Mouse (Mus musculus) MEL (cell line): Measurements from ENCODE around the gene Syt2. TPM values are rescaled to one million over a fixed set of nuclear protein-coding genes. Genes with fewer than 3 reads are reported as not detected.

ENCODE experiments used
- DNase-seq: peaks from one replicate; pipeline ENCODE4 v3.0.0; 2011; ENCODE audit warnings: low read depth, low spot score
- H3K27ac ChIP-seq: 2 replicates; pipeline ENCODE4 v1.5.1; 2012; ENCODE audit warnings: low read depth, mild to moderate bottlenecking, control low read depth, low read length, moderate library complexity; ENCODE audit not compliant: control insufficient read depth
- H3K27me3 ChIP-seq, 2 experiments: fragments of 150-350 bp in 1 of 2; sonication (generic) in 1 of 2; 2 replicates each; pipeline ENCODE4 v1.6.1; 2012; ENCODE audit warnings: low read length in 2 of 2, mild to moderate bottlenecking in 2 of 2, improper control_type of control experiment in 1 of 2, moderate library complexity in 1 of 2; ENCODE audit not compliant: insufficient read depth in 2 of 2, control insufficient read depth in 1 of 2
- H3K36me3 ChIP-seq, 2 experiments: 2 replicates each; pipeline ENCODE4 v1.6.1; 2012 to 2014; ENCODE audit warnings: low read length in 2 of 2, improper control_type of control experiment in 1 of 2, inconsistent platforms in 1 of 2, mild to moderate bottlenecking in 1 of 2; ENCODE audit not compliant: insufficient read depth in 2 of 2, control insufficient read depth in 1 of 2
- H3K4me1 ChIP-seq, 2 experiments: fragments of 150-350 bp in 1 of 2; sonication (generic) in 1 of 2; 2 replicates each; pipeline ENCODE4 v1.6.1; 2012; ENCODE audit warnings: low read length in 2 of 2, improper control_type of control experiment in 1 of 2, mild to moderate bottlenecking in 1 of 2; ENCODE audit not compliant: insufficient read depth in 2 of 2, control insufficient read depth in 1 of 2
- H3K4me3 ChIP-seq, 2 experiments: fragments of 150-350 bp in 1 of 2; sonication (generic) in 1 of 2; 2 replicates each; pipeline ENCODE4 v1.5.1; 2012; ENCODE audit warnings: low read depth in 2 of 2, low read length in 2 of 2, mild to moderate bottlenecking in 2 of 2, moderate library complexity in 2 of 2, control low read depth in 1 of 2, improper control_type of control experiment in 1 of 2; ENCODE audit not compliant: control insufficient read depth in 1 of 2, insufficient read depth in 1 of 2
- H3K79me2 ChIP-seq: 2 replicates; pipeline ENCODE4 v1.6.1; 2012; ENCODE audit warnings: mild to moderate bottlenecking, low read length, moderate library complexity; ENCODE audit not compliant: control insufficient read depth, poor library complexity, insufficient read depth
- H3K9ac ChIP-seq: 2 replicates; pipeline ENCODE4 v1.6.1; 2012; ENCODE audit warnings: low read depth, mild to moderate bottlenecking, control low read depth, low read length, moderate library complexity; ENCODE audit not compliant: control insufficient read depth, poor library complexity, severe bottlenecking
- H3K9me3 ChIP-seq: fragments of 150-350 bp; sonication (generic); replicated peaks from 2 replicates; pipeline ENCODE4 v1.6.1; 2012; ENCODE audit warnings: mild to moderate bottlenecking, low read length, improper control_type of control experiment, moderate library complexity; ENCODE audit not compliant: insufficient read depth
- CHD1 ChIP-seq: IDR thresholded peaks from 2 replicates; pipeline ENCODE4 v1.6.1; 2012; ENCODE audit warnings: low read depth, mild to moderate bottlenecking, inconsistent platforms, low read length, improper control_type of control experiment
- CHD2 ChIP-seq: IDR thresholded peaks from 2 replicates; pipeline ENCODE4 v1.6.1; 2011; ENCODE audit warnings: low read length, improper control_type of control experiment
- CTCF ChIP-seq, 3 experiments: IDR thresholded peaks in 2 of 3; conservative IDR thresholded peaks in 1 of 3; 2 replicates each; pipeline ENCODE4 v1.5.1; 2011 to 2012; ENCODE audit warnings: low read length in 3 of 3, low read depth in 2 of 3, mild to moderate bottlenecking in 2 of 3, improper control_type of control experiment in 1 of 3, inconsistent platforms in 1 of 3, mixed read lengths in 1 of 3, moderate library complexity in 1 of 3; ENCODE audit not compliant: control insufficient read depth in 1 of 3, insufficient read depth in 1 of 3, poor library complexity in 1 of 3, severe bottlenecking in 1 of 3
- ELF1 ChIP-seq: IDR thresholded peaks from 2 replicates; pipeline ENCODE4 v1.6.1; 2014; ENCODE audit warnings: low read depth, mild to moderate bottlenecking, inconsistent platforms, low read length, improper control_type of control experiment, moderate library complexity
- GABPA ChIP-seq: IDR thresholded peaks from 2 replicates; pipeline ENCODE4 v1.6.1; 2012; ENCODE audit warnings: low read depth, mild to moderate bottlenecking, inconsistent platforms, low read length, improper control_type of control experiment, moderate library complexity
- GATA1 ChIP-seq: IDR thresholded peaks from 2 replicates; pipeline ENCODE4 v1.6.1; 2011; ENCODE audit warnings: low read depth, low read length, improper control_type of control experiment
- KAT2A ChIP-seq: conservative IDR thresholded peaks from 2 replicates; pipeline ENCODE4 v1.6.1; 2012; ENCODE audit warnings: low read depth, low read length, improper control_type of control experiment, inconsistent platforms
- MAX ChIP-seq: IDR thresholded peaks from 2 replicates; pipeline ENCODE4 v1.6.1; 2011; ENCODE audit warnings: low read length, improper control_type of control experiment
- MAZ ChIP-seq: IDR thresholded peaks from 2 replicates; pipeline ENCODE4 v1.6.1; 2012; ENCODE audit warnings: low read depth, mild to moderate bottlenecking, inconsistent platforms, low read length, improper control_type of control experiment
- MYC ChIP-seq: IDR thresholded peaks from 2 replicates; pipeline ENCODE4 v1.6.1; 2011; ENCODE audit warnings: low read depth, mild to moderate bottlenecking, low read length, improper control_type of control experiment, moderate library complexity
- NRF1 ChIP-seq: IDR thresholded peaks from 2 replicates; pipeline ENCODE4 v1.6.1; 2014; ENCODE audit warnings: low read depth, mild to moderate bottlenecking, inconsistent platforms, low read length, improper control_type of control experiment, moderate library complexity; ENCODE audit not compliant: poor library complexity, insufficient read depth, severe bottlenecking
- POLR2A ChIP-seq, 2 experiments: IDR thresholded peaks; 2 replicates each; pipeline ENCODE4 v1.6.1; 2011 to 2012; ENCODE audit warnings: low read length in 2 of 2, mild to moderate bottlenecking in 2 of 2, control low read depth in 1 of 2, improper control_type of control experiment in 1 of 2, low read depth in 1 of 2, moderate library complexity in 1 of 2; ENCODE audit not compliant: control insufficient read depth in 1 of 2, insufficient read depth in 1 of 2, poor library complexity in 1 of 2
- RCOR1 ChIP-seq: IDR thresholded peaks from 2 replicates; pipeline ENCODE4 v1.6.1; 2012; ENCODE audit warnings: low read depth, mild to moderate bottlenecking, inconsistent platforms, low read length, improper control_type of control experiment
- TAL1 ChIP-seq: IDR thresholded peaks from 2 replicates; pipeline ENCODE4 v1.6.1; 2012; ENCODE audit warnings: mild to moderate bottlenecking, inconsistent platforms, low read length, moderate library complexity, mixed read lengths
- UBTF ChIP-seq: IDR thresholded peaks from 2 replicates; pipeline ENCODE4 v1.6.1; 2012; ENCODE audit warnings: low read depth, mild to moderate bottlenecking, inconsistent platforms, low read length, improper control_type of control experiment, moderate library complexity, borderline replicate concordance; ENCODE audit not compliant: insufficient read depth
- USF1 ChIP-seq: IDR thresholded peaks from 2 replicates; pipeline ENCODE4 v1.6.1; 2014; ENCODE audit warnings: low read depth, mild to moderate bottlenecking, inconsistent platforms, low read length, improper control_type of control experiment, moderate library complexity
- ZC3H11A ChIP-seq: IDR thresholded peaks from 2 replicates; pipeline ENCODE4 v1.6.1; 2012; ENCODE audit warnings: low read depth, mild to moderate bottlenecking, inconsistent platforms, low read length, improper control_type of control experiment
- polyA plus RNA-seq, 2 experiments: library from polyadenylated mRNA; stranded (reverse) in 1 of 2; unstranded in 1 of 2; fragments of >175 nt in 1 of 2; fragments of >200 nt in 1 of 2; gene quantifications; 2 replicates each; pipeline versions ENCODE4 v1.2.1 to v1.2.4; 2012; ENCODE audit warnings: low replicate concordance in 2 of 2, low read depth in 1 of 2; ENCODE audit not compliant: insufficient read length in 2 of 2, insufficient read depth in 1 of 2, missing spikeins in 1 of 2
- total RNA-seq: library from RNA; depleted of rRNA; stranded (reverse); fragments of 300-350 nt; gene quantifications from 2 replicates; pipeline ENCODE4 v1.2.3, GENCODE M21; 2012

Gene Syt2
- total and polyA plus RNA-seq, 3 experiments: 0.31 TPM; not detected in 2

- H3K9ac ChIP-seq: no peak overlapping the region
- no peaks in the 10 kb centered on the region for H3K27me3 ChIP-seq
- H3K4me3 ChIP-seq: no peak overlapping the region
- H3K9me3 ChIP-seq: no peaks in the 10 kb centered on the region
- peaks cover 0 to 3% of the 10 kb centered on the region in 2 experiments; a peak in 2 of 4 replicates for H3K4me1 ChIP-seq
- no peak for TF ChIP-seq GATA1
- TF ChIP-seq ELF1: no peak
- no peak for TF ChIP-seq MAZ
- TF ChIP-seq ZC3H11A: no peak
- TF ChIP-seq CTCF (IDR thresholded peaks at IDR 0.05 in 2 of 3, conservative IDR thresholded peaks at IDR 0.05 in 1 of 3; ENCODE audit: control insufficient read depth in 1 of 3, insufficient read depth in 1 of 3, low read depth in 2 of 3, low read length in 3 of 3, poor library complexity in 1 of 3, severe bottlenecking in 1 of 3): no peak
- TF ChIP-seq TAL1: no peak
- TF ChIP-seq POLR2A (IDR thresholded peaks at IDR 0.05; ENCODE audit: control insufficient read depth in 1 of 2, insufficient read depth in 1 of 2, low read depth in 1 of 2, low read length in 2 of 2, poor library complexity in 1 of 2): no peak
- TF ChIP-seq MYC: no peak
- no peak for TF ChIP-seq RCOR1
- TF ChIP-seq NRF1: no peak
- TF ChIP-seq UBTF: no peak
- no peak for TF ChIP-seq CHD1
- no peak for TF ChIP-seq CHD2
- no peak for TF ChIP-seq GABPA
- no peak for TF ChIP-seq USF1
- TF ChIP-seq, all 39 proteins: peak for 0
- Histone ChIP-seq H3K27ac (no peak overlapping the region), H3K36me3 (peaks cover 0 to 5% of the 10 kb centered on the region in 2 experiments; a peak in 2 of 4 replicates), H3K79me2 (no peaks in the 10 kb centered on the region)
- no peak for DNase-seq
These were observed 150.1 kb downstream of the Syt2 start for GRCm38 (mm10) chr1:134796536-134796935.

DNA sequence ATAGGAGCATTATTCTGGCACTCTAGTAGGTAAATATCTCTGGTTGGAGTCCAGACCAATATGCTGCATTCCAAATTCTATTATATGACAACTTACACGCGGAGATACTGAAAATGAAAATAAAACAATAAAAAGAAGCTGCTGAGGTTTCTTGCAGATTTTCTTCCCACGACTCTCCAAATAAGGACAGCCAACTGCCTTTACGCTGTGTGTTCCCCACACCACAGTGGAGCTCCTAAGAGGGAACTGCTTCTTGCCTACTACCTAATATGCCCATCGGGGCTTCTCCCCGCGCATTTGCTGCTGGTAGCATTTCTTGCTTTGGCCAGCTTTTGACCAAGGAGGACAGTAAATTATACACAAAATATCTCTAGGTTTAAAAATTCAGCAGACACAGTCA lies 155.3 kb downstream of the Syt2 start:
- H3K4me3 ChIP-seq: no peak overlapping the region

More for the DNA sequence above, 155.3 kb downstream of the Syt2 start:
- TF ChIP-seq CTCF (IDR thresholded peaks at IDR 0.05 in 2 of 3, conservative IDR thresholded peaks at IDR 0.05 in 1 of 3; ENCODE audit: control insufficient read depth in 1 of 3, insufficient read depth in 1 of 3, low read depth in 2 of 3, low read length in 3 of 3, poor library complexity in 1 of 3, severe bottlenecking in 1 of 3): no peak
- no peak for TF ChIP-seq KAT2A
- no peak for TF ChIP-seq MAX
- no peak for TF ChIP-seq MAZ
- no peak for TF ChIP-seq ZC3H11A
- no peaks in the 10 kb centered on the region for H3K9me3 ChIP-seq
- H3K79me2 ChIP-seq: no peaks in the 10 kb centered on the region
- no peak for DNase-seq
- no peak overlapping the region for H3K9ac ChIP-seq
- no peak overlapping the region for H3K27ac ChIP-seq
- H3K27me3 ChIP-seq: no peaks in the 10 kb centered on the region
- H3K4me1 ChIP-seq: no peaks in the 10 kb centered on the region
- no peaks in the 10 kb centered on the region for H3K36me3 ChIP-seq
